Mouse (Mus musculus): ENCODE measurements around the gene Fbxo3.
"Not testable (repeated sequence)": the region's sequence is repeated elsewhere in the genome, so short reads cannot be mapped to it uniquely, and the experiment has no call there.

The Fbxo3 gene

DNA sequence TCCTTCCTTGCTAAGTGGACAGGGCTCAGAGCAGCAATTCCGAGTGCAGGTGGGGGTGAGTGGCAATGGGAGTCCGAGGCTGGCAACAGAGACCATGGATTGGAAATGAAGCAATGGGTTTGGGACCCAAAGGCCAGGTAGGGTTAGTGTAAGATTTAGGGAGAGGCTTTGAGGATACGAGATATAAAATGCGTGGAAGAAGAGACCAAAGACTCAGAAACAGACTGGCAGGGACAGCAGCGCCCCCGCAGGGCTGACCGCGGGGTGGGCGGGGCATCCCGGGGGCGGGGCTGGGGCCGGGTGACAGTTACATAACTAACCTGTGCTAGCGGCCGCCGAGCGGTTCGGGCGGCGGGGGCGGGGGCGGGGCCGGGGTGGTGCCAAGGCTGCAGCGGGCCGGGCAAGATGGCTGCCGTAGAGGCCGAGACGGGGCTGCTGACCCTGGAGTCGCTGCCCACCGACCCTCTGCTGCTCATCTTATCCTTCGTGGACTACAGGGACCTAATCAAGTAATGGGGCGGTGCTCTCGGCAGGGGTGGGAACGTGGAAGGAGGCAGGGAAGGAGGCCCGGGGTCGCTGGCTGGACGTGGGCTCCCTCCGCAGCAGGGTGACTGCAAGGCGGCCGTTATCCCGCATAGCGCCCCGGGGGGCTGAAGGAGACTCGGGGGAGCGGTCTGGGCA lies at the start of gene Fbxo3:
Gene Fbxo3 (plus strand): TSS at position 264 of the 681 bp plus-strand sequence.
- peak; percentile 91 to 94 for DNase-seq

DNA sequence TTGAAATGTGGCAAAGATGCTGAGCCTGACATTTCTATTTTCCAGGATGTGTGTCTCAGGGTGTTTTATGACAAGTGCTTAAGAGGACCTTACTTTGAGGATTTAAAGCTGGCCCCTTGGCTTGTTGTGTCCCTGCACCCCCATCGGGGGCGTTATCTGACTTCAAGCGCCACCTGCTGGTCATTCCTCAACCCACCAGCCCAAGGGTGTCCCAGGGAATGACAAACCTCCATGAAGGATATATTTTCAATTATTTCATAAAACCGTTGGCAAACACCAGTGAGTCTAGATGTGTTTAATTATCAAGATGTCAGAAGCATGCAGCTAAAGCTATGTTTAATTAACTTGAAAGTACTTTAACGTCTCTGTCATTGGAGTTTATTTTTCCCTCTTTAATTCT lies 45.3 kb upstream of the Fbxo3 start:
- peak; percentile 87 to 91 for DNase-seq

DNA sequence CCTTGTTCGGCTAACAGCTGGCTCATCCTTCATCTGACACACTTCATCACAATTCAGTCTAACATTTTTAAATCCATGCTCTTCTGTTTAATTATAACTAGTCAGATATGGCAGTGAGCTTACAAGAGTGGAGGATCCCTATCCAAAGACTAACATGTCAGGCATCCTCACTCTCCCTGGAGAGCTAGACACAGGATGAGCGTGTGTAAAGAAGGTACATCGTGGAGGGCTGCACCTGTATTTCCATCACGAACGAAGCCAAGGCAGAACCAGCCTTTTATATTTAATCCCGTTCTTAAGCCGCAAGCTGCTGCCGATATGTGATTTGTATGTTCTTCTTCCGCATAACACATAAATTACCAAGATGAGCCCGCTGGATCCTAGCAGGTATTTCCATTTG lies 44.4 kb upstream of the Fbxo3 start:
- DNase-seq = no peak

DNA sequence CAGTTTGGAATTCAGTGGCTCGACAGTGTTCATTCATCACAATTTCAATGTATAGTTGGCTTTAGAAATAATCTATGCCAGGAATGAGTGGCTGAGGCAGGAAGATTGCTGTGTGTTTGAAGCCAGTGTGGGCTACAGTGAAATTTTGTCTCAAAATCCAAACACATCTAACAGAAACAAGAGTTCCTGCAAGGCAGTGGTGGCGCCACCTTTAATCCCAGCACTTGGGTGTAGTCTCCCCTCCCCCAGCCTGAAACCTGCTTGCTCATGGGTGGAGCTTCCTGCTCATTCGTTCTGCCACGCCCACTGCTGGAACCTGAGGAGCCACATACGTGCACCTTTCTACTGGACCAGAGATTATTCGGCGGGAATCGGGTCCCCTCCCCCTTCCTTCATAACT lies 39.9 kb upstream of the Fbxo3 start:
- DNase-seq = not testable (repeated sequence)

DNA sequence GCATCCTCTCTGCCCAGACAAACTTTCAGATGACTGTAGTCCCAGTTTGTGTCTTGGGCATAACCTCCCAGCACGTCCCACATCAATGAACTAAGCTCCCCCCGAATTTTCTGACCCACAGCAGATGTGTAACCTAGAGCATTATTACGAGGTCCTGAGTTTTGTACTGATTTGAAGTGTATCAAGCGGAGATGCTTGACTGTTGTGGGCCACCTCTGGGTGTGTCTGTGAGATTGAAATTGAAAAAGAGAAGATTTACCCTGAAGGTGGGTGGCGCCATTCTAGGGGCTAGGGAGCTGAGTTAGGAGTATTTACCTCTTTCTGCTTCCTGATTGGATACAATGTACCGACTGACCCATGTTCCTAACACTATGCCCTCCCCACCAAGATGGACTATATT lies 37.8 kb upstream of the Fbxo3 start:
- DNase-seq = no peak

DNA sequence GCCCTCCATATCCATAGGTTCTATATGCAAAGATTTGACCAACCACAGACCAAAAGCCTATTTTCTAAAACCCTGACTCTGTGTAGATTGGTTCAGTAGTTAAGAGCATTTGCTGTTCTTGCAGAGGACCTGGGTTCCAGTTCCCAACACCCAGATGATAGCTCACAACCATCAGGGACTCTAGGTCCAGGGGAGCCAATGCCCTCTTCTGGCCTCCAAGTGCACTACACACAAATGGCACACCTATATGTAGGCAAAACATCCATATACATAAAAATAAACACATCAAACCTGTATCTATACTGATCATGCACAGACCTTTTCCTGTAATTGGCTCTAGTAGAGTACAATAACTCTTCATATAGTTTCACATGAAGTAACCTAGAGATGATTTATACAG lies 36.2 kb upstream of the Fbxo3 start:
- no peak for DNase-seq

DNA sequence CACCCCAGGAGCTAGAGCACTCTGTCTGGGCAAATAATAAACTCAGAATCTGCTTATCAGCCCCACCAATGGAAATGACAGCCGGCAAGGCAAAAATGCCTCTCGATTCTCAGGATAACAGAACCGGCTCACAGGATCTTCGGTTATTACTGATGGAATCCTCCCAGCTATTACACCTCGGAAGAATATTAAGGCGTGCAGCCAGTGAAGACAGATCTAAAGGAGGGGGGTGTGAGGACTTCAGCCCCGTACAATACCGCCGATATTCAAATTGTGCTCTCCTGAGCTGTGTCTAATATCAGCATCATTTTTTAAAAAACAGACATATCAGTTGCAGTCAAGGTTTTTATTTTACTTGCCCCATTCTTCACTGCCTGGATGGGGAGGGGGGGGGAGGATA lies 35.4 kb upstream of the Fbxo3 start:
- DNase-seq = no peak

DNA sequence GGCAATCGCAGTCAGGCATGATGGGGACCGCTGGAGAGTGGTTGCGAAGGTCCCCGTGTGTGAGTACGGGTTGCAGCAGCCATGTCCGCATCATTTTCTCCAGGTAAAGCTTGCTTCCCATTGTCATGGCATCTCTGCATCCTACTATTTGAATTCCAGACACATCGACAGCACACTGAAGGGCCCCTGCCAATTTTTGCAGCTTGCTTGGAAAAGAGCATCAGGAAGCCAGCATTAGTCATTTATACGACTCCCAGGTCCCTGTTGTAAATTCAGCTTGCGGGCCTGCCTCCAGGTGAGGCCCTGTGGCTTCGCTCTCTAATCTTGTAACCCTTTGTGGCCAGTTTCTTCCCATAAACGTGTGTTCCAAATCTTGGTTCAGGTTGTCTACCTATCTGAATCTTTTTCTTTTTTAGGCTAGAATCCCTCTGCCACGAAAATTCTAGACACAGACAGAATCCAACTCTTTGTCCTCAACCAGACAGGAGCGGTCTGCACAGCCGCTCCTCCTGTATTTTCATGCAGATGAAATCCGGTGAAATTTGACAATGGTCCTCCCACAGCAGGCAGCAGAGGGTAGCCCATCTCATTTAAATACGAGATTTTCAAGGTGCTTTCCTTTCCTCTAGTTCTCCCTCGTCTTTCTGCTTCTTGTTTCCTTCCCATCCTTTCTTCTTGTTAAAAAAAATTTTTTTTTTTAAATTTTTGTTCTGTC lies 34.7 kb upstream of the Fbxo3 start:
- peak; percentile 33 to 40 for DNase-seq

DNA sequence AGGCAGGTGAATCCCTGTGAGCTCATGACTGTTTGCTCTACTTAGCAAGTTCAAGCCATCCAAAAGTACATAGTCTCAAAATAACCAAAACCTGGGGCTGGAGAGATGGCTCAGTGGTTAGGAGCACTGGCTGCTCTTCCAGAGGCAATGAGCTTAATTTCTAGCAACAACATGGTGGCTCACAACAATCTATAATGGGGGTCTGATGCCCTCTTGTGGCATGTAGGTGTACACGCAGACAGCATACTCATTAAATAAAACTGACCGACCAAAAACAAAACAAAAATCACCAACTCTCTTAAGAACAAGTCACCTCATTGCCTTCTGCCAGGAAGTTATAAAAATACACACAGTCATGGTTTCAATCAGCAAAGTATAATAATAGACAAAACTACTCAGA lies 26.4 kb upstream of the Fbxo3 start:
- no peak for DNase-seq

DNA sequence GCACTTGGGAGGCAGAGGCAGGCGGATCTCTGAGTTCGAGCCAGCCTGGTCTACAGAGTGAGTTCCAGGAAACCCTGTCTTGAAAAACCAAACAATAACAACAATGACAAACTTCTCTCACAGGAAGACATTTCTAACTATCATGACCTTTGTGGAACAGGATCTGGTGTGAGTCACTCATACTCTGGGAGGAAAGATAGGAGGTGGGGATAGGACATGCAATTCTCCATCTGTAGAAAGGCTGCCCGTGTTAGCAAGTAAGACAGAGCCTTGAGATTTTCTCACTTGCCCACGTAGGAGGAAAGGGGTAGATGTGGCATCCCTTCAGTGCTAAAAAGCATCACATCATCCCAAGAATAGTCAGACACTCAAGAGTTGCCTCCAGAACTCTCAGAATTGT lies 25.7 kb upstream of the Fbxo3 start:
- no peak for DNase-seq

DNA sequence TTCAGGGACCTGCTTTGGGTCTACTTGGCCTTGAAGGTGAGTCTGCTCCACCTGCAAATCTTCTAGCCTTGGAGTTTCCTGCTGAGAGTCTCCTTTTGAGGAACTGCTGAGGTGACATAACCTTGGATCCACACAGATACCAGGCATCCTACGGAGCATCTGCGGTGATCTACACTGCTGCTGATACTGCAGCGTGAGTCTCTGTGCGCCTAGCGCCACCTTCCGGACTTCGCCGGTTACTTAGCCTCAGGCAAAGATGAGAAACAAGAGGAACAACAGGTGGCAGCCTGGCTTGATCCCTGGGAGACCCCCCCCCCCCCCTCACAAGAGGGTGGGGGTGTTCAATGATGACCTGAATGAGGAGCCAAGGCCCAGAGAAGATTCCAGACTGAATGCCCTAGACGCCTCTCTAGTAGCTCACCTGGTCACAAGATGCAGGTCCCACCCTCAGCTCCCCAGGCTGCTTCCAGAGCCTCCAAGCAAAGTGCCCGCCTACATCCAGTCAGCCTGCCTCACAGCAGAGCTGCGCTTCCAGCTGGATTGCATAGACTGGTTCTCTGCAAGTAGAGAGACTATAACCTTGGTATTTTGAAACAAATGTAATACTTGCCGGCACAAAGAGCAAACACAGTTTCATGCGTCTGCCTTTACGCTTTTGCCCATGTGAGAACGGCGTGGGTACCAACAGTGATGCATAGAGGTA lies 24.7 kb upstream of the Fbxo3 start:
- peak; percentile 69 to 84 for DNase-seq

DNA sequence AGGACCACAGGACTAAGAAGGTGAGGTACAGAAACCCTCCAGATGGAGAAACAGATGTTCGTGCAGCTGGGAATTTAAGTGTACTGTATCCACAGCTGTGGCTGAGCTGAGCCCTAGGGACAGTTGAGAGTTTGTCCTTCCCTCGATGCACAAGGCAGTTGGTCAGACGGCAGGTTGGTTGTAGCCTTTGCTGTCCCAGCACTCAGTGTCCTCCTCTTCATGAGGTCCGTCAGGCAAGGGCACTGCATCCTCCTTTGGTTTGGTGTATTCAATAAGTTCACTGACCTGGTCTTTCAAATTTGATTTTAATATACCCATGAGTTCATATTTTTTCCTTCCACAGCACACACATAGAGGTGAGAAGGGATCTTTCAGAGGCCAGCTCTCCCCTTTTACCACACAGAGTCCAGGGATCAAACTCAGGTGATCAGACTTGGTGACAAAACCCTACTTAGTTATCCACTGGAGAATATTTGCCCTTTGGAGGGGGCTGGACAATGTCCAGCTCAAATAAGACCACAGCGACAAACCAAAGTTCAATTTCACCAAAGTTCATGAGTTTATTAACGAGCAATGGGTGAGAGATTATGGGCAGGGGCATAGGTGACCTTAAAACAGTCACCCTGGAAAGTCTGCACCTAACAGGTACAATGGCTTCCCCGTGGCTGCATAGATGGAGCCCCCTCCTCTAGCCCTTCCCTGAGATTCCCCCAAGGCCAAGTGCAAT lies 19.6 kb upstream of the Fbxo3 start:
- no peak for DNase-seq

DNA sequence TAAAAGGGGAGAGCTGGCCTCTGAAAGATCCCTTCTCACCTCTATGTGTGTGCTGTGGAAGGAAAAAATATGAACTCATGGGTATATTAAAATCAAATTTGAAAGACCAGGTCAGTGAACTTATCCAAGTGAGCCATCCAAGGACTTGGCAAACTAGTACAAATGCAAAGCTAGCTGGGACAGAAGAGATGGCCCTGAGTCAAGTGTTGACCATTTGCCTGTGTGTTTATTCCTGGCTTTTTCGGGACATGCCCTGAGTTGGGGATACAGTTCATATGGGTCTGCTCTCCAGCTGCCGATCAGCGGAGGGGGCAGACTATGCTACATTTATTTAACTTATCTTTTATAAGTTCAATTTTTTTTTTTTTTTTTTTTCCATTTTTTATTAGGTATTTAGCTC lies 18.7 kb upstream of the Fbxo3 start:
- DNase-seq = not testable (repeated sequence)

DNA sequence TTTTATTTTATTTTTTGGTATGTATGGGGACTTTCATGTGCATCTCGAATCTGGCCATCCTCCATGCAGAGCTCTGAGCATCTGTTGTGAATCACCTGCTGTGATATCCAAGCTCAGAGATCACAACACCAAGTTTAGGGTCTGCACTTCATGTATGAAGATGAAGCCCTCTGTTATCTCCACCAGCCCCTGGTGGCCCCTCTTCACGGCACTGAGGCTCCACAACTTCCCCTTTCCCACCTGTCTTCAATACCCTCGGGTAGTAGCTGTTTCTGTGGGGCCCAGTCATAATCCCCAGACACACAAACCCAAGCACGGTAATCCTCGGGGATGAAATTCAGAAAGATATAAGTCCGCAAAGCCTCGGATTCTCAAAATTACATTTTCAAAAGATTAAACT lies 4.4 kb upstream of the Fbxo3 start:
- no peak for DNase-seq

DNA sequence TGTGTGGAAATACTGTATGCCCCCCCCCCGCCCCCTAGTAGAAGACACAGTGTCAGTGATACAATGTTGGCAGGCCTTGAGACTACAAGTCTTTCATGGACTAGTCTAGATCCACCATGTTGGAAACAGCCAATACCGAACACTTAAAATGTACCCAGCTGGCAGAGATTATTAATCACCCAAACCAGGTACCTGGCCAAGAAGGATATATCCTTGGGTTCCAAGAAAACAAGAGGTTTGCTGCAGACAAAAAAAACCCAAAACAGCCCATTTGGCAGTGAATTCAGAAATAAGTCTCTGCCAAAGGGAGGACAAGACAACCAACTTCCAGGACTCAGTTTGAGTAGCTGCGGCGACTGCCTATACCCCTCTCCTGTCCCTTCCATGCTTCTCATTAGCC lies 2.9 kb upstream of the Fbxo3 start:
- no peak for DNase-seq

DNA sequence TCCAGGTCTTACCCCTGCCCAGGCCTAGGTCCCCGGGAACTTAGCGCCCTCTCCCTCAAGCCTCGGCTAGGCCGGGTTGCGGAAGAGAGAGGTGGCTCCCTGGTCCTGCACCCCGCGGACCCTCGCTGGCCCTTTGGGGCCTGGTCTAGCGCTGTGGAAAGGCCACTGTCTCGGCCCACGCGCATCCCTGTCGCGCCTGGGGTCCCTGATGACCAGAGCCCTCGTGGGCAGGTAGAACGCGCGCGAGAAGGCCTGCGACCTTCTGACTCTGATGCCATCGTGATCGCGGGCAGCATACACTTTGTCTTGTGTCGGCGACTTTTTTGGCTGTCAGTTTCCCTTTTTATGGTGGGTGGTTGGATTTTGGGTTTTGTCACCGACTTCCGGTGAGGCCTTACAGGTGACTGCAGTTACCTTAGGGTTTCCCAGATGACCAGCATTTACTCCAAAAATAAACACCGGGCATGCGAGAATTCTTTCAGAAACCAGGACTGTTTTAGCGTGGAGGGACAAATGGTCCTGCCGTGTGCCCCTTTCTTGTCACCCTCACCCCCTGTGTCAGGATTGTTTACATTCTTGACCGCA lies 710 bp downstream of the Fbxo3 start, which contains the start of gene 4931422A03Rik:
Gene 4931422A03Rik (minus strand): TSS at position 223 of the 585 bp plus-strand sequence.
- no peak for DNase-seq

DNA sequence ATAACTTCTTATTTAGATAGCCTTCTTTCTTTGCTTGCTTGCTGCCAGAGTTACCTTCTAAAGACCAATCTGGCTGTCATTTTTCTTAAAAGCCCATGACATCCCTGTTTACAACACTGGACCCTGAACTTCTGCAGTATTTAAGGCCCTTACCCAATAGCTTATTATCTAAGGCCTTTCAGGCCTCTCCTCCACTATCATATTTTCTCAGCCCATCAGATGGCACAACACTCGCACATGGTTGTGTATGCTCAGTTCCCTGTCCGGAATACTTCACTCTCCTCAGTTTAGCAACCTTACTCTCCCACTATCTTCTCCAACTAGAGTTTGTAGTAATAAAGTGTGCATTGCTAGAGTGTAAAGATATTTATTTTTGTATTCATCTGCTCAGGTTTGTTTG lies 1.6 kb downstream of the Fbxo3 start:
- no peak for DNase-seq

DNA sequence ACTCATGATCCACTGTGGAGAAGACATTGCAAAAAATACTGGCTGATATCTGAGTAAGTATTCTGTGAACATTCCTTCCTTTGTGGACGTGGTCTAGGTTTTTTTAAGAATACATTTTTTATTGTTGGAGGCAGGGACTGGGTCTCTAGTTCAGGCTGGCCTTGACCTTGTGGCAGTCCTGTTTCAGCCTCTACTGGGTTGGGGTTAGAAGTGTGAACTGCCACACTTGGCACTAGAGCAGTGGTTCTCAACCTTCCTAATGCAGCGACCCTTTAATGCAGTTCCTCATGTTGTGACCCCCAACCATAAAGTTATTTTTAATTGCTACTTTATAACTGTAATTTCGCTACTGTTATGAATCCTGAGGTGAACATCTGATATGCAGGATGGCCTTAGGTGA lies 2.9 kb downstream of the Fbxo3 start:
- no peak for DNase-seq

DNA sequence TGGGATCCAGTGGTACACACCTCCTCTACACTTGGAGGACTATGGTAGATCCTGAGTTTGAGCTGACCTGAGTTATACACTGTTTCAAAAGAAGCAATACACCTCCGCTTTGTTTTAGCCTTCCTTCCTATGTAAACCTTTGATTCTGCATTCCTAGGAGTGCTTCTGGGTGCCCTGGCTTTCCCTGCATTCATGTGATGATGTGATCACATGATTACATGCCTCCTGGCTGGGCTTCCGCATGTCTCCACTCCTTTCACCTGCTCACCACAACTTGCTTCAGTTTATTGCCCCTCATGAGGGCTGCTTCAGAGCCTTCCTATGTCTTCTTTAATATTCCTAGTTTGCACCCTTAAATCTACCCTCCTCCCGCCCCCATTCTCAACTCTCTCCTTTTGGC lies 4.5 kb downstream of the Fbxo3 start:
- DNase-seq = no peak

DNA sequence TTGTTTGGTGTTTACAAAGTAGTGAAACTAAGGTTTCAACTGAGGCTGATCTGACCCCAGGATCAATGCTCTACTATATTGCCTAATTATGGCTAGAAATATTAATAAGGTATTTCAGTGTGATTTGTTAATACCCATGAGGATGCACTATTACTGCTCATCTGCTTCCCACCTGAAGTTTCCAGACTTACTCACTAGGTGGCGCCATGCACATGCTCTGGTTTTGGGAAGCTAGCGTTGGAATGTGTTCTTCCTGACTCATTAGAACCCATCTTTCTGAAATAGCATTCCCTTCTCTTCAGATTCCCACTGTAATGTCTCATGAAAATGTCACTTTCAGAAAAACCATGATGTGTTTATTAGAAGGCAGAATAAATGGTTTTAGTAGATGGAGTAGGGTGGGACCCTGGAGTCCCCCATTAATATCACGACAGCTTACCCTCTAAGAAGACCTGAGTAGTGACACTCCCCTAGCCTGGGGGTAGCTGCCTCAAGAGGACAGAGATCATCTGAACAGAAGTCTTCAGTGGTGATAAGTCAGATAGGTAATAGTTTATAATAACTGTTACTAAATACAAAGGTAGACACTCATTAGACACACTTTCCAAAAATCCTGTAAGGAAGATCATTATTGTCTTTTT lies 7.4 kb downstream of the Fbxo3 start:
- DNase-seq = peak; percentile 77 to 78

DNA sequence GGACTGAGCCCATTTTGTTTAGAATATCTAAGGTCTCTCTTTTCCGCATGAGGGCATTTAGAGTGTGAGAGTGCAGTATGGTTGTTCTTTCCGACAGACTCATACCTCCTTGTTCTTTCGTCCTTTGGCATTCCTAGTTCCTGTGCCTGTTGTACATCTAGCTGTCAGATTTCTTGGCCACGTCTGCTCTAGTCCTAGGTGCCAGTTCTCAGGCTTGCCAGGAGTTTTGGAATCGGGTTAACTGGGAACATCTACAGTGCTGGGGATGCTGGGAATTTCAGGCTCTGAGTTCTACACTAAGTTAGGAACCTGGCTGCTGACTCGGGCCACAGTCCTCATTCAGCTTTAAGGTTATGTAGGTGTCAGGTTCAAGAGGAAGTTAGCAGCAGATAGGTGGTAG lies 8.1 kb downstream of the Fbxo3 start:
- no peak for DNase-seq

DNA sequence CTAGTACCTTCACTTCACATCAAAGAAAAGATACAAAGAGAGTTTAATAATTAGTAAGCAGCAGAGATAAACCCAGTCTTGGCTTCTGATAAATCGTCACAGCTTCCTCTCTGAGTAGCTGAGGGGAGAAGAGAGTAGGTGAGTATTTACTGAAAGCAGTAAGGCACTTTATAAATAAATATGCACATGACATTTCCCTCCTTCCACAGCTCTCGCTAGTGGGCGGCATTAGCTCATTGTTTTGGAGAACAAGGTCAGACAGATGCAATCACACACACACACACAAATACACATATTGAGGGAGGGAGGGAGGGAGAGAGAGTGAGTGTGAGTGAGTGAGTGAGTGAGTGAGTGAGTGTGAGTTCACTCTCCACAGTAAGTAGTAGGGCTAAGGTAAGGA lies 8.8 kb downstream of the Fbxo3 start:
- DNase-seq = no peak
